Mouse (Mus musculus): ENCODE measurements around the gene Secisbp2. TPM values are rescaled to one million over a fixed set of nuclear protein-coding genes. Genes with fewer than 3 reads are reported as not detected.

The Secisbp2 gene
- polyA plus RNA-seq (2014; fragmentation: Illumina TruSeq; extraction: RNeasy Lipid Tissue Mini Kit (QIAGEN cat#74804); ENCODE audit: low replicate concordance): 11.0 TPM

GRCm38 (mm10) chr13:51651408-51652064 is at the start of gene Secisbp2:
Gene Secisbp2 (plus strand): TSS chr13:51651697.

GRCm38 (mm10) chr13:51644829-51645789 is 6.4 kb upstream of the Secisbp2 start, which contains the start of gene Cks2:
Gene Cks2 (plus strand): TSS chr13:51645232.

Other genes starting within 250 kb of the Secisbp2 start
- 1.5 TPM for gene S1pr3, start 243.1 kb upstream of the Secisbp2 start, polyA plus RNA-seq (2014; fragmentation: Illumina TruSeq; extraction: RNeasy Lipid Tissue Mini Kit (QIAGEN cat#74804); ENCODE audit: low replicate concordance)
- gene Shc3, start 82.3 kb upstream of the Secisbp2 start, polyA plus RNA-seq (2014; fragmentation: Illumina TruSeq; extraction: RNeasy Lipid Tissue Mini Kit (QIAGEN cat#74804); ENCODE audit: low replicate concordance): not detected
- 149 TPM for gene Cks2, start 6.5 kb upstream of the Secisbp2 start, polyA plus RNA-seq (2014; fragmentation: Illumina TruSeq; extraction: RNeasy Lipid Tissue Mini Kit (QIAGEN cat#74804); ENCODE audit: low replicate concordance)
- gene Sema4d, start 142.1 kb downstream of the Secisbp2 start, polyA plus RNA-seq (2014; fragmentation: Illumina TruSeq; extraction: RNeasy Lipid Tissue Mini Kit (QIAGEN cat#74804); ENCODE audit: low replicate concordance): 4.7 TPM
- not detected for gene Gadd45g, start 195.0 kb downstream of the Secisbp2 start, polyA plus RNA-seq (2014; fragmentation: Illumina TruSeq; extraction: RNeasy Lipid Tissue Mini Kit (QIAGEN cat#74804); ENCODE audit: low replicate concordance)

All from small intestine, adult 10 weeks (tissue).